Mouse (Mus musculus) megakaryocyte, embryonic 14.5 days (primary cell): ENCODE measurements around the gene Lfng.

Source experiments
- FLI1 ChIP-seq: IDR thresholded peaks from 2 replicates; pipeline ENCODE4 v1.6.1; 2012; ENCODE audit warnings: low read length, inconsistent platforms, mixed read lengths
- GATA1 ChIP-seq: IDR thresholded peaks from 3 replicates; pipeline ENCODE4 v1.6.1; 2012; ENCODE audit warnings: mixed read lengths, low read length, inconsistent platforms, borderline replicate concordance

- no peak for TF ChIP-seq GATA1
- TF ChIP-seq FLI1, result no peak
Measured at GRCm38 (mm10) chr5:140649881-140650414, 42.8 kb downstream of the Lfng start.
